Mouse (Mus musculus) limb, embryonic 12.5 days (tissue): Measurements from ENCODE around the gene Galnt2. TPM values are rescaled to one million over a fixed set of nuclear protein-coding genes. Genes with fewer than 3 reads are reported as not detected.

Source experiments
- ATAC-seq: fragments of 200-750 bp; cut with Nextera tagmentation; 2 replicates; pipeline ENCODE4 v1.8.0; 2017; ENCODE audit warnings: low read depth, moderate TSS enrichment; ENCODE audit not compliant: insufficient number of reproducible peaks, insufficient read depth, low FRiP score, low TSS enrichment
- H3K27ac ChIP-seq: fragments of 300-500 bp; sonication (generic); 2 replicates; pipeline ENCODE4 v1.5.1; 2016; ENCODE audit warnings: mild to moderate bottlenecking, moderate library complexity
- H3K27me3 ChIP-seq: fragments of 300-500 bp; sonication (generic); 2 replicates; pipeline ENCODE4 v1.6.1; 2016; ENCODE audit warnings: mild to moderate bottlenecking, moderate library complexity
- H3K36me3 ChIP-seq: fragments of 300-500 bp; sonication (generic); 2 replicates; pipeline ENCODE4 v1.6.1; 2016; ENCODE audit warnings: mild to moderate bottlenecking, moderate library complexity
- H3K4me1 ChIP-seq: fragments of 300-500 bp; sonication (generic); replicated peaks from 2 replicates; pipeline ENCODE4 v1.6.1; 2016
- H3K4me2 ChIP-seq: fragments of 300-500 bp; sonication (generic); 2 replicates; pipeline ENCODE4 v1.6.1; 2016; ENCODE audit warnings: mild to moderate bottlenecking, moderate library complexity
- H3K4me3 ChIP-seq: fragments of 300-500 bp; sonication (generic); replicated peaks from 2 replicates; pipeline ENCODE4 v1.5.1; 2016; ENCODE audit warnings: mild to moderate bottlenecking
- H3K9ac ChIP-seq: fragments of 300-500 bp; sonication (generic); replicated peaks from 2 replicates; pipeline ENCODE4 v1.6.1; 2016; ENCODE audit warnings: mild to moderate bottlenecking, moderate library complexity
- H3K9me3 ChIP-seq: fragments of 300-500 bp; sonication (generic); 2 replicates; pipeline ENCODE4 v1.6.1; 2016; ENCODE audit warnings: mild to moderate bottlenecking, moderate library complexity
- WGBS: fragments of 180-500 bp; shearing (Covaris S2); methylation state at CpG from one replicate; pipeline ENCODE4 v1.1.7; 2016; 5-methylcytosine and 5-hydroxymethylcytosine counted together
- polyA plus RNA-seq: library from polyadenylated mRNA; unstranded; fragments of >200 nt; fragmentation: Nextera tagmentation; extraction: Ambion mirVana; gene quantifications from 2 replicates; pipeline ENCODE4 v1.2.1, GENCODE M21; 2016

The Galnt2 gene
- 56.7 and 64.3 TPM in 2 replicates for polyA plus RNA-seq

- Histone ChIP-seq H3K4me2 (peak within 1 kb of the TSS; percentile 98), H3K27ac (peak within 1 kb of the TSS; percentile 72), H3K9me3 (no peaks in the 10 kb centered on the region), H3K4me3 (peak within 1 kb of the TSS; percentile 91), H3K9ac (peak within 1 kb of the TSS; percentile 88), H3K36me3 (no peaks in the 10 kb centered on the region), H3K27me3 (peaks cover 3% of the 10 kb centered on the region), H3K4me1 (peaks cover 21% of the 10 kb centered on the region)
- ATAC-seq: peak; percentile 84
- under 1% methylated on average over 44 of the region's 53 CpGs for WGBS
Observed at GRCm38 (mm10) chr8:124231176-124231484, at the start of gene Galnt2. TSS of gene Galnt2 (plus strand) at chr8:124231391.

DNA sequence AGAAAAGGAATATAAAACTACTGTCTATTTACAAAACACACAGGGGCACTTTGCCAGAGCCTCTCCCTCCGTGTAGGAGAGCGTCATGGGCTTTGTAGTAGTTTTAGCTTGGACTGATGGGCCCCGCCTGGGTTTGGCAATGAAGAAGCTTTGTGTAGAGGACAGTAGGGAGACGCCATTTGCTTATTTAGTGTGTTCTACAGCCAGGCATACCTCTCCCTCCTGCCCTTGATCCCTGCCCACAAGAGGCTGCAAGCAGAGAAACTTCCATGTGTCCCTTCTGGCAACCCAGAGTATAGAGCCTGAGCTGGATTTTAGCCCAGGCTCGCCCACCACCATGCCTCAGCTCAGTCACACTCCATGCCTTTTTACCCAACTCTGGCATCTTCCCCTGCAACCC, 49.4 kb upstream of the Galnt2 start:
- ATAC-seq: no peak
- Histone ChIP-seq H3K27me3 (no peaks in the 10 kb centered on the region), H3K9me3 (no peaks in the 10 kb centered on the region), H3K4me3 (no peak overlapping the region), H3K9ac (no peak overlapping the region), H3K27ac (no peak overlapping the region), H3K4me2 (no peak overlapping the region), H3K4me1 (peaks cover 6% of the 10 kb centered on the region), H3K36me3 (no peaks in the 10 kb centered on the region)
- 83% methylated on average over 5 of the region's 5 CpGs for WGBS

- Histone ChIP-seq H3K27ac (no peak overlapping the region), H3K36me3 (no peaks in the 10 kb centered on the region), H3K4me1 (peaks cover 6% of the 10 kb centered on the region), H3K4me2 (no peak overlapping the region), H3K4me3 (no peak overlapping the region), H3K9me3 (no peaks in the 10 kb centered on the region), H3K9ac (no peak overlapping the region), H3K27me3 (no peaks in the 10 kb centered on the region)
- no peak for ATAC-seq
- 71% methylated on average over 13 of the region's 13 CpGs for WGBS
Observed at GRCm38 (mm10) chr8:124182224-124182623, 49.0 kb upstream of the Galnt2 start.

DNA sequence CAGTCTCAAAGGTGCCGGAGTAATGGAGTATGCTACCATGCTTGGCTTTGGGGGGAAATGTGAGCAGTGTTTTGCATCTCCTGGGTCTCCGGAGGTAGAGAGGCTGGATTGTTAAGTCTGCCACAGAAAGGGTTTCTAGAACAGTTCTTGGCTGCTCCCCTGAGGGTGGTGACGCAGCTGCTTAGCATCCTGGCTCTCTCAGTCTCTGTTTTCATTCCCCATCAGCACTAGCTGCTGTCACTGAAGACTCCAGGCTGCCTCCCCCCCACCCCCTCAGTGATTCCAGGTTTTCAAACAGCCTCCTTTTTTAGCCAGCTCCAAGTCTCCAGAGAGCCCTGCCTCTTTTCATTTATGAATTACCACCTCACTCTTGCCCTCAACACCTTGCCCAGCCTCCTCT, 47.1 kb upstream of the Galnt2 start:
- 69% methylated on average over 3 of the region's 3 CpGs for WGBS
- Histone ChIP-seq H3K36me3 (no peaks in the 10 kb centered on the region), H3K27me3 (no peaks in the 10 kb centered on the region), H3K9ac (no peak overlapping the region), H3K4me3 (no peak overlapping the region), H3K4me2 (no peak overlapping the region), H3K27ac (no peak overlapping the region), H3K9me3 (no peaks in the 10 kb centered on the region), H3K4me1 (peaks cover 6% of the 10 kb centered on the region)
- ATAC-seq: no peak

DNA sequence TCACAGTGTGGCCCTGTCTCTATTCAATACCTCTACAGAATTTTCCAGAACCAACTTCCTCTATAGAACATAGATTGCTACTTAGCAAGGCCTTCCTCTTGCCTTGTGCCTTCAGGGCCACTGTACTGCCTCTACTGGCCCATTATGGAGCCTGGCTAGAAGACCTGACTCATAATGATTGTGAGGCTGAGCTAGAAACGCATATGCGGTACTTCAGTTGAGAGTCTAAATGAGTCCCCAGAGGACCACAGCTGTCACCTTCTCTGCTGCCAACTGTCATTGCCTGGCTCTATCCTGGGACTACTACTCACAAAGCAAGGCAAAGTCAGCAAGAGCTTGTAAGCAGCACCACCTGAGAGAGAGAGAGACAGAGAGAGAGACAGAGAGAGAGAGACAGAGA, 46.7 kb upstream of the Galnt2 start:
- no peak for ATAC-seq
- H3K4me2 ChIP-seq: no peak overlapping the region
- 72% methylated on average over 2 of the region's 2 CpGs for WGBS
- peaks cover 6% of the 10 kb centered on the region for H3K4me1 ChIP-seq
- no peak overlapping the region for H3K9ac ChIP-seq
- no peaks in the 10 kb centered on the region for H3K36me3 ChIP-seq
- H3K27ac ChIP-seq: no peak overlapping the region
- no peak overlapping the region for H3K4me3 ChIP-seq
- H3K27me3 ChIP-seq: no peaks in the 10 kb centered on the region
- no peaks in the 10 kb centered on the region for H3K9me3 ChIP-seq

DNA sequence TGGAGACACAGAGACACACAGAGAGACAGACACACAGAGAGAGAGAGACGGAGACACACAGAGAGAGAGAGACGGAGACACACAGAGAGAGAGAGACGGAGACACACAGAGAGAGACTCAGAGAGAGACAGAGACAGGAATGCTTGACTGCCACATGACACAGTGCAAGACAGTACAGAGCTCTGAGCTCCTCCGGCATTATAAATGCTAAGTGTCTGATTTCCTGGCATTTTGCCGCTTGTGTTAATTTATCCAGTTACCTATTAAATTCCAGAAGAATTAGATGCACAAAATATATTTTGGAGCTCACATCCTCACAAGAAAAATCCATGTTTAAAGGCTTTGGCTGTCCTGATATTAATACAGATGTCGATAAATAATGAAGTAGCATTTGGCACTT, 46.1 kb upstream of the Galnt2 start:
- no peaks in the 10 kb centered on the region for H3K9me3 ChIP-seq
- ATAC-seq: no peak
- no peak overlapping the region for H3K27ac ChIP-seq
- 88% methylated on average over 6 of the region's 6 CpGs for WGBS
- H3K9ac ChIP-seq: no peak overlapping the region
- peaks cover 6% of the 10 kb centered on the region for H3K4me1 ChIP-seq
- H3K4me2 ChIP-seq: no peak overlapping the region
- no peak overlapping the region for H3K4me3 ChIP-seq
- no peaks in the 10 kb centered on the region for H3K36me3 ChIP-seq
- no peaks in the 10 kb centered on the region for H3K27me3 ChIP-seq

- ATAC-seq: no peak
- Histone ChIP-seq H3K4me3 (no peak overlapping the region), H3K27me3 (0 out of 2 replicates have a peak, but pooled peaks cover 3% of the 10 kb centered on the region), H3K9me3 (no peaks in the 10 kb centered on the region), H3K4me1 (no peaks in the 10 kb centered on the region), H3K36me3 (no peaks in the 10 kb centered on the region), H3K9ac (no peak overlapping the region), H3K27ac (no peak overlapping the region), H3K4me2 (no peak overlapping the region)
- 84% methylated on average over 7 of the region's 7 CpGs for whole genome bisulfite sequencing
Observed at GRCm38 (mm10) chr8:124190388-124190787, 40.8 kb upstream of the Galnt2 start.

DNA sequence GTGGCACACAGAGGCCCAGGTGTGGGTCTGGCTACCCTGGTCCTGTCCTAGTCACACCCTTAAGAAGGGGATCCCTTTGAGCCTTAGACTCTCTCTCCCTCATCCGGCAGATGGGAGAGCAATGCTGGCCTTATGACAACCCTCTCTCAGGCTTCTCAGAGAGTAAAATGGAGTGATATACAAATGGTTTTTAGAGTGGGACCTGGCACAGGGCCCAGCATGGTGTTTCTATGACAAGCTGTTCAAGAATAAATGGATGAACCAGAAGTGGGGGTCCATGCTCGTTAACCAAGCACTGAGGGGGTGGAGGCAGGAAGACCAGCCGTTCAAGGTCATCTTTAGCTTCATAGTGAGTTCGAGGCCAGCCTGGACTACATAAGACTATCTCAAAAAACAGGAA, 38.9 kb upstream of the Galnt2 start:
- 0 out of 2 replicates have a peak, but pooled peaks cover 3% of the 10 kb centered on the region for H3K27me3 ChIP-seq
- H3K4me1 ChIP-seq: peaks cover 15% of the 10 kb centered on the region
- no peak overlapping the region for H3K27ac ChIP-seq
- no peak overlapping the region for H3K4me3 ChIP-seq
- WGBS: 83% methylated on average over 4 of the region's 4 CpGs
- H3K36me3 ChIP-seq: no peaks in the 10 kb centered on the region
- H3K9ac ChIP-seq: no peak overlapping the region
- no peak for ATAC-seq
- no peaks in the 10 kb centered on the region for H3K9me3 ChIP-seq
- H3K4me2 ChIP-seq: no peak overlapping the region

GRCm38 (mm10) chr8:124192976-124193375, 38.2 kb upstream of the Galnt2 start:
- Histone ChIP-seq H3K9ac (no peak overlapping the region), H3K27me3 (0 out of 2 replicates have a peak, but pooled peaks cover 3% of the 10 kb centered on the region), H3K9me3 (no peaks in the 10 kb centered on the region), H3K4me2 (no peak overlapping the region), H3K27ac (no peak overlapping the region), H3K36me3 (no peaks in the 10 kb centered on the region), H3K4me1 (peaks cover 17% of the 10 kb centered on the region), H3K4me3 (no peak overlapping the region)
- ATAC-seq: no peak
- 82% methylated on average over 10 of the region's 10 CpGs for WGBS

- no peaks in the 10 kb centered on the region for H3K9me3 ChIP-seq
- H3K27ac ChIP-seq: no peak overlapping the region
- no peak overlapping the region for H3K9ac ChIP-seq
- no peaks in the 10 kb centered on the region for H3K36me3 ChIP-seq
- no peak for ATAC-seq
- peaks cover 3% of the 10 kb centered on the region; the same call in 1 of the 2 replicates for H3K27me3 ChIP-seq
- 80% methylated on average over 5 of the region's 5 CpGs for WGBS
- H3K4me2 ChIP-seq: no peak overlapping the region
- H3K4me1 ChIP-seq: peaks cover 17% of the 10 kb centered on the region
- no peak overlapping the region for H3K4me3 ChIP-seq
Observed at GRCm38 (mm10) chr8:124193992-124194391, 37.2 kb upstream of the Galnt2 start.

DNA sequence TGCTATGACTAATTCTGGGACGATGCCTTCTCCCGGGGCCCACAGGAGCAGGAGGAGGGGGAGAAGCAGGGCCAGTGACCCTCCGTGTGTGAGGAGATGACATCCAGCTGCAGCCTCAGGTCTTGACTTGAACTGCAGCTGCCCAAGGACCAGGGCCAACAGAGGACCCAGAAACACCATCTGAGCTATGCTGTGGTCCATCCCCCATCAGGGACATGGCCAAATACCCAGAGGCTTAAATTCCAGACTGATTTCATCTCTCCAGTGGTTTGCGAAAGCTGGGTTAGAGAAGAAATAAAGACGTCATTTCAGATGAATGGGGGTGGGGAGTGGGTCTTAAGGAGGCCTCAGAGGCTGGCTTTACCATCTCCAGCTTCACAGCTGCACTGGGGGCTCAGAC, 35.0 kb upstream of the Galnt2 start:
- Histone ChIP-seq H3K4me3 (no peak overlapping the region), H3K27me3 (peaks cover 3% of the 10 kb centered on the region; the same call in 1 of the 2 replicates), H3K4me2 (no peak overlapping the region), H3K9ac (no peak overlapping the region), H3K4me1 (peaks cover 17% of the 10 kb centered on the region), H3K27ac (0 out of 2 replicates have a peak overlapping the region, but pooled peaks have one; percentile 17), H3K9me3 (no peaks in the 10 kb centered on the region), H3K36me3 (no peaks in the 10 kb centered on the region)
- ATAC-seq: 0 out of 2 replicates have a peak, but pooled peaks have one; percentile 3
- 35% methylated on average over 5 of the region's 5 CpGs for WGBS

- peak overlapping the region; percentile 53; the same call in 1 of the 2 replicates for H3K27ac ChIP-seq
- WGBS: 35% methylated on average over 5 of the region's 5 CpGs
- no peaks in the 10 kb centered on the region for H3K9me3 ChIP-seq
- no peaks in the 10 kb centered on the region for H3K36me3 ChIP-seq
- H3K4me3 ChIP-seq: no peak overlapping the region
- peaks cover 17% of the 10 kb centered on the region for H3K4me1 ChIP-seq
- no peak overlapping the region for H3K4me2 ChIP-seq
- ATAC-seq: no peak
- H3K27me3 ChIP-seq: peaks cover 3% of the 10 kb centered on the region; the same call in 1 of the 2 replicates
- H3K9ac ChIP-seq: no peak overlapping the region
Observed at GRCm38 (mm10) chr8:124196797-124197196, 34.4 kb upstream of the Galnt2 start.
